Mouse (Mus musculus): ENCODE results near the gene Ap2s1. TPM values are rescaled to one million over a fixed set of nuclear protein-coding genes. Genes with fewer than 3 reads are reported as not detected.
A peak's percentile ranks its signal among the peaks of the same experiment; 100 is the strongest.
"Not testable (repeated sequence)": the region's sequence is repeated elsewhere in the genome, so short reads cannot be mapped to it uniquely, and the experiment has no call there.

Gene Ap2s1
- polyA plus RNA-seq, 1 experiment from 2014 or later: 284 TPM

GRCm38 (mm10) chr7:16716456-16717152 lies 21.6 kb upstream of the Ap2s1 start:
- H3K36me3 ChIP-seq (ENCODE audit: control insufficient read depth, insufficient read depth, low read length); ATAC-seq (ENCODE audit: insufficient read depth, low FRiP score, low TSS enrichment); H3K27me3 ChIP-seq (ENCODE audit: control insufficient read depth, insufficient read depth, low read length); H3K27ac ChIP-seq (ENCODE audit: low read depth, low read length); H3K4me1 ChIP-seq (ENCODE audit: control insufficient read depth, insufficient read depth, low read length); H3K9ac ChIP-seq (ENCODE audit: low read length); H3K4me3 ChIP-seq (ENCODE audit: low read depth, low read length); H3K4me2 ChIP-seq (ENCODE audit: low read depth); H3K9me3 ChIP-seq (ENCODE audit: control insufficient read depth, low read length); DNase-seq (ENCODE audit: low spot score): not testable (repeated sequence)
- 55% methylated on average over 8 of the region's 8 CpGs for WGBS

DNA sequence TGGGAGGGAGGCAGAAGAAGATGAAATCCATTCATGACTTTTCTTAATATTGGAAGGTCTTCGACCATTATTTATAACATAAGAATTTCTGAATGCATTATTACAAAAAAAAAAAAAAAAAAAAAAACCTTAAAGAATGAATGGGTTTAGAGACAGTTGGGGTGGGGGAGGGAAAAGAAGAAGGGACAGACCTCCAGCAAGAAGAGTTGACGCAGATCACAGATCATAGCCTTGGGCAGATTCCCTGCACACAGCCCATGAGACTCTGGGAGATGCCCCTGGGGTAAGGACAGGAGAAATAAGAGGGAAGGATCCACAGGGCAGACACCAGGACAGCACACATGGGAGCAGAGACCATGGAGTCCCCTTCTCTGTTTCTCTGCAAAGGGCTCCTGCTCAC lies 16.6 kb upstream of the Ap2s1 start, which contains the start of gene Ceacam9:
Ceacam9 (plus strand) TSS at position 301 of the 400 bp plus-strand sequence.
- Histone ChIP-seq H3K36me3 (ENCODE audit: control insufficient read depth, insufficient read depth, low read length) (no peaks in the 10 kb centered on the region), H3K27me3 (ENCODE audit: control insufficient read depth, insufficient read depth, low read length) (no peaks in the 10 kb centered on the region), H3K4me3 (ENCODE audit: low read depth, low read length) (no peak within 1 kb of the TSS), H3K4me1 (ENCODE audit: control insufficient read depth, insufficient read depth, low read length) (no peaks in the 10 kb centered on the region), H3K27ac (ENCODE audit: low read depth, low read length) (no peak within 1 kb of the TSS), H3K9ac (ENCODE audit: low read length) (no peak within 1 kb of the TSS), H3K9me3 (ENCODE audit: control insufficient read depth, low read length) (no peaks in the 10 kb centered on the region), H3K4me2 (ENCODE audit: low read depth) (no peak within 1 kb of the TSS)
- ATAC-seq (ENCODE audit: insufficient read depth, low FRiP score, low TSS enrichment) (no peak), DNase-seq (ENCODE audit: low spot score) (no peak)
- WGBS: 76% methylated on average over 2 of the region's 2 CpGs

- H3K27ac ChIP-seq (ENCODE audit: low read depth, low read length); ATAC-seq (ENCODE audit: insufficient read depth, low FRiP score, low TSS enrichment); H3K4me2 ChIP-seq (ENCODE audit: low read depth); H3K9ac ChIP-seq (ENCODE audit: low read length); H3K27me3 ChIP-seq (ENCODE audit: control insufficient read depth, insufficient read depth, low read length); H3K9me3 ChIP-seq (ENCODE audit: control insufficient read depth, low read length); H3K36me3 ChIP-seq (ENCODE audit: control insufficient read depth, insufficient read depth, low read length); H3K4me1 ChIP-seq (ENCODE audit: control insufficient read depth, insufficient read depth, low read length); H3K4me3 ChIP-seq (ENCODE audit: low read depth, low read length); DNase-seq (ENCODE audit: low spot score): not testable (repeated sequence)
- 85% methylated on average over 3 of the region's 3 CpGs for WGBS
These were observed 15.7 kb upstream of the Ap2s1 start for GRCm38 (mm10) chr7:16722490-16722889.

DNA sequence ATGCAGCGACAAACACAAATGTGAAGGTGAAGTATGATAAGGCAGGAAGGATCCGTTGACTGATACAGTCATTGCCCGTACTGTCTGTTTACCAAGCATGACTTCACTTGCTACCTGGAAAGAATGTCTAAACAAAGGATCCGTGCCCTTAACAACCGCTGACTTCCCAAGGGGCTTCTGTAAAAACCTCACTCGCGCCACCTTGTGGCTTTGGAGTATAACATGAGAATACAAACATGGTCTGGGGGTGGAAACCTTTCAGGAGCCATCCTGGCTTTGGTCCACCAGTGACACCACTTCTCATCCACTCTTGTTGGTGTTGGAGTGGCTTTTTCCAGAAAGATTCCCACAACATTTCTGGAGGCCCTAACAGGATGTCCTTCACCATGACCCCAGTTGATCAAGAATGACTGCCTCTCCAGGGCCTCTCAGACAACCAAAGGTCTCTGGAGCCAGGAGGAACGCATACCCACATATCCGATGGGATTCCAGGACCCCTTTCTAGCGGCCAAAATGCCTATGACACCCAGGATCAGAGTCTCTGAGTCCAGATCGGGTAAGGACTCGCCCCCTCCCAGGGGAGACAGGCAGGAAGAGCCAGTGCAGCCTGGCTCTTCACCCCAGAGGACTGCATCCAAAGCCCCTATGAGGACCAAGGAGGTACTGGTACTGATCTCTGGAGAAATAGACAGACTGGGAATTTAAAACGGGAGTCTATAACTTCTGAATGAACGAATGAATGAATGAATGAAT lies 9.4 kb upstream of the Ap2s1 start:
- Histone ChIP-seq H3K27me3 (ENCODE audit: control insufficient read depth, insufficient read depth, low read length) (no peaks in the 10 kb centered on the region), H3K4me1 (ENCODE audit: control insufficient read depth, insufficient read depth, low read length) (no peaks in the 10 kb centered on the region), H3K4me3 (ENCODE audit: low read depth, low read length) (no peak overlapping the region), H3K4me2 (ENCODE audit: low read depth) (0 out of 2 replicates have a peak overlapping the region, but pooled peaks have one; percentile 16), H3K36me3 (ENCODE audit: control insufficient read depth, insufficient read depth, low read length) (no peaks in the 10 kb centered on the region), H3K27ac (ENCODE audit: low read depth, low read length) (no peak overlapping the region), H3K9me3 (ENCODE audit: control insufficient read depth, low read length) (no peaks in the 10 kb centered on the region), H3K9ac (ENCODE audit: low read length) (no peak overlapping the region; the same call in 1 of the 2 replicates)
- 27% methylated on average over 14 of the region's 14 CpGs for WGBS
- DNase-seq (ENCODE audit: low spot score): peak; percentile 88
- peak; percentile 24; the same call in 1 of the 2 replicates for ATAC-seq (ENCODE audit: insufficient read depth, low FRiP score, low TSS enrichment)

DNA sequence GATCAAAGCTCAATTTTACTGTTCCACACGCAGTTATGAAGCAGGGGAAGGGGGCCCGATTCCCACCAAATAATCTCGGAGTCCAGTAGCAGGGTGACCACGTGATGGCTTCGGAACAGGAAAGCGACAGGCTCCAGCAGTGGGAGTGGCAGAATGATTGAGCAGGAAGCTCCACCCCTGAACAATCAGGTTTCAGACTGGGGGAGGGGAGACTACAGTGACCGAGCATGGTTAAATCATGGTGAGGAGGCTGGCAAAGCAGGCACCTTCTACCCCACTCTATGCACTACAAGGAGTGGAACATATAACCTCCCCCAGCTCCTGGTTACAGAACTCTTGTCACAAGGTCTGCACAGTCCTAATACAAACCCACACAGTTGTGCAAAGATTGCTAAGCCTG lies 8.6 kb upstream of the Ap2s1 start:
- ATAC-seq (ENCODE audit: insufficient read depth, low FRiP score, low TSS enrichment); H3K4me2 ChIP-seq (ENCODE audit: low read depth): not testable (repeated sequence)
- WGBS: 7% methylated on average over 7 of the region's 7 CpGs

DNA sequence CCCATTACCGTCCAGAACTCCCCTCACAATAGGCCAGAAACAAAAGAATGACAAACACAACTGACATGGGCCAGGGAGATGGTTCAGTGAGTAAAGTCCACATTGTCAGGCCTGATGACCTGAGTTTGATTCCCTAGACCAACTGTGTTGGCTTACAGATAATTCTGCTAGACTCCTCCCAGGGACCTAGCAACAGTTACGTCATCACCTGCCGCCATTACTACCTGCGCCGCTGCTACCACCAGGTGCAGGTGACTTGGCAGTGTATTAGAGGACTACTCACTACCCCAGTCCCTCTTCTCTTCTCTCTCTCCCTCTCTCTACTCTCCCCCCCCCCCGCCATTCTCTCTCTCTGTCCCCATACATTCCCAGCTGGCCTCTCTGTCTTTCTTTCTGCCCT lies 7.4 kb upstream of the Ap2s1 start:
- Histone ChIP-seq H3K4me3 (ENCODE audit: low read depth, low read length) (no peak overlapping the region), H3K27ac (ENCODE audit: low read depth, low read length) (no peak overlapping the region), H3K4me1 (ENCODE audit: control insufficient read depth, insufficient read depth, low read length) (no peaks in the 10 kb centered on the region), H3K27me3 (ENCODE audit: control insufficient read depth, insufficient read depth, low read length) (no peaks in the 10 kb centered on the region), H3K4me2 (ENCODE audit: low read depth) (no peak overlapping the region), H3K9ac (ENCODE audit: low read length) (no peak overlapping the region), H3K9me3 (ENCODE audit: control insufficient read depth, low read length) (no peaks in the 10 kb centered on the region), H3K36me3 (ENCODE audit: control insufficient read depth, insufficient read depth, low read length) (no peaks in the 10 kb centered on the region)
- no peak for DNase-seq (ENCODE audit: low spot score)
- WGBS: 94% methylated on average over 5 of the region's 6 CpGs
- no peak for ATAC-seq (ENCODE audit: insufficient read depth, low FRiP score, low TSS enrichment)

More for the DNA sequence above, 8.6 kb upstream of the Ap2s1 start:
- not testable (repeated sequence) for H3K27ac ChIP-seq (ENCODE audit: low read depth, low read length); DNase-seq (ENCODE audit: low spot score); H3K4me1 ChIP-seq (ENCODE audit: control insufficient read depth, insufficient read depth, low read length); H3K4me3 ChIP-seq (ENCODE audit: low read depth, low read length); H3K9me3 ChIP-seq (ENCODE audit: control insufficient read depth, low read length); H3K36me3 ChIP-seq (ENCODE audit: control insufficient read depth, insufficient read depth, low read length); H3K27me3 ChIP-seq (ENCODE audit: control insufficient read depth, insufficient read depth, low read length); H3K9ac ChIP-seq (ENCODE audit: low read length)

GRCm38 (mm10) chr7:16731893-16732422 lies 6.3 kb upstream of the Ap2s1 start:
- no peaks in the 10 kb centered on the region for H3K9me3 ChIP-seq (ENCODE audit: control insufficient read depth, low read length)
- no peak overlapping the region for H3K4me3 ChIP-seq (ENCODE audit: low read depth, low read length)
- H3K4me2 ChIP-seq (ENCODE audit: low read depth): no peak overlapping the region
- DNase-seq (ENCODE audit: low spot score): no peak
- ATAC-seq (ENCODE audit: insufficient read depth, low FRiP score, low TSS enrichment): no peak
- no peaks in the 10 kb centered on the region for H3K4me1 ChIP-seq (ENCODE audit: control insufficient read depth, insufficient read depth, low read length)
- H3K27me3 ChIP-seq (ENCODE audit: control insufficient read depth, insufficient read depth, low read length): no peaks in the 10 kb centered on the region
- H3K27ac ChIP-seq (ENCODE audit: low read depth, low read length): no peak overlapping the region
- H3K9ac ChIP-seq (ENCODE audit: low read length): no peak overlapping the region
- no peaks in the 10 kb centered on the region for H3K36me3 ChIP-seq (ENCODE audit: control insufficient read depth, insufficient read depth, low read length)
- 38% methylated on average over 7 of the region's 7 CpGs for WGBS

DNA sequence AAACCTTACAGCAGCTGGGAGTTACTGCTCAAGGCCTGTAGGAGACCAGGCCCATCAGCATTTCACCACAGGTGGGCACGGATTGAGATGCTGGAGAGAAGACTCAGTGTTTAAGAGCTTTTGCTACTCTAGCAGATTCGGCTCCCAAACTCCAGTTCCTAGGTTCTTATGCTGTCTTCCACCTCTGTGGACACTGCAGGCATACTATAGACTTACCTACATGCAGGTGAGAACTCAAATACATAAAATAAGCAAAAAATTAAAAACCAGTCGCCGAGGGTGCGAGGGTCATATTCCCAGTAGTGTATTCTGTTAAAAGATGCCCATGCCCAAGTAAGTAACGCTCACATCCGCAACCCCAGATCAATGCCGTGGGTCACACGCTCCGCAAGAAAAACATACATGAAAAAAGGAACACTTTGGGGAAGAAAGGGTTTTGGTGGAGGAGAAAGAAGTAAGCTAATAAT lies 571 bp upstream of the Ap2s1 start:
- no peak for DNase-seq (ENCODE audit: low spot score)
- Histone ChIP-seq H3K27ac (ENCODE audit: low read depth, low read length) (no peak overlapping the region), H3K9ac (ENCODE audit: low read length) (no peak overlapping the region), H3K4me3 (ENCODE audit: low read depth, low read length) (peak overlapping the region; percentile 74; the same call in 1 of the 2 replicates), H3K4me1 (ENCODE audit: control insufficient read depth, insufficient read depth, low read length) (peaks cover 6% of the 10 kb centered on the region), H3K27me3 (ENCODE audit: control insufficient read depth, insufficient read depth, low read length) (no peaks in the 10 kb centered on the region), H3K4me2 (ENCODE audit: low read depth) (peak overlapping the region; percentile 32), H3K9me3 (ENCODE audit: control insufficient read depth, low read length) (no peaks in the 10 kb centered on the region), H3K36me3 (ENCODE audit: control insufficient read depth, insufficient read depth, low read length) (no peaks in the 10 kb centered on the region)
- WGBS: 41% methylated on average over 10 of the region's 10 CpGs
- peak; percentile 28; the same call in 1 of the 2 replicates for ATAC-seq (ENCODE audit: insufficient read depth, low FRiP score, low TSS enrichment)

Measured in neural tube, embryonic 11.5 days (tissue).